9 mouse cellular contexts compared by ENCODE assay signal in genomic region chr4:45549514-45549913, GRCm38 (mm10). TPM values are rescaled to one million over a fixed set of nuclear protein-coding genes. Genes with fewer than 3 reads are reported as not detected.
DNase-seq lines count a peak whose midpoint lies in the region; ATAC-seq and TF ChIP-seq lines count a peak whose summit lies in the region.
"Had no signal": no experiment of that assay in that cellular context is flagged by ENCODE, and none has a peak within 500 bp of the region (broad histone marks: within the 10 kb centered on the region; RNA-seq: fewer than 3 reads in every experiment).

No protein-coding gene starts in this region.

- no peak overlapping the region for H3K4me2 ChIP-seq in midbrain, postnatal 0 days (ENCODE audit: low read depth, low read length, poor library complexity, severe bottlenecking)
- no peak overlapping the region for H3K4me2 ChIP-seq in midbrain, embryonic 15.5 days
- H3K4me2 ChIP-seq: heart, embryonic 13.5 days had no signal

- H3K9me3 ChIP-seq in midbrain, postnatal 0 days (ENCODE audit: low read length): no peaks in the 10 kb centered on the region
- H3K9me3 ChIP-seq in midbrain, embryonic 15.5 days: no peaks in the 10 kb centered on the region
- H3K9me3 ChIP-seq: heart, embryonic 13.5 days had no signal

- peak; percentile 33 to 50 for DNase-seq in cerebellum, postnatal 14 days
- no peak for DNase-seq in cerebellum, adult 9-11 months
- no peak for DNase-seq in midbrain, postnatal 0 days (ENCODE audit: low spot score)
- peak; percentile 54 for DNase-seq in embryo, embryonic 11 days
- DNase-seq in lung, postnatal 36 days: peak; percentile 63
- DNase-seq in layer of hippocampus, adult 9-10 months (ENCODE audit: low spot score): no peak
- DNase-seq in Muller cell, postnatal 12 days (ENCODE audit: inconsistent ontology term): no peak

- TF ChIP-seq CTCF in midbrain, postnatal 0 days (IDR thresholded peaks at IDR 0.05): peak; percentile 58

- no peak overlapping the region for H3K27ac ChIP-seq in midbrain, postnatal 0 days (ENCODE audit: low read depth, low read length)
- H3K27ac ChIP-seq in midbrain, embryonic 15.5 days: no peak overlapping the region
- H3K27ac ChIP-seq: heart, embryonic 13.5 days had no signal

- H3K9ac ChIP-seq in midbrain, postnatal 0 days (replicated peaks; ENCODE audit: low read length, poor library complexity, severe bottlenecking): no peak overlapping the region
- H3K9ac ChIP-seq in midbrain, embryonic 15.5 days: no peak overlapping the region
- H3K9ac ChIP-seq: heart, embryonic 13.5 days had no signal

- H3K27me3 ChIP-seq in midbrain, postnatal 0 days (ENCODE audit: insufficient read depth, low read length): no peaks in the 10 kb centered on the region
- H3K27me3 ChIP-seq in midbrain, embryonic 15.5 days (replicated peaks): no peaks in the 10 kb centered on the region
- H3K27me3 ChIP-seq: heart, embryonic 13.5 days had no signal

- no peak overlapping the region for H3K4me3 ChIP-seq in midbrain, postnatal 0 days (ENCODE audit: low read depth, low read length)
- H3K4me3 ChIP-seq in midbrain, embryonic 15.5 days: no peak overlapping the region
- H3K4me3 ChIP-seq: heart, embryonic 13.5 days had no signal

- no peak for ATAC-seq in midbrain, postnatal 0 days (ENCODE audit: low FRiP score)
- ATAC-seq in midbrain, embryonic 15.5 days (replicated peaks): no peak

- H3K4me1 ChIP-seq in midbrain, postnatal 0 days (ENCODE audit: insufficient read depth, low read length): no peaks in the 10 kb centered on the region
- no peaks in the 10 kb centered on the region for H3K4me1 ChIP-seq in midbrain, embryonic 15.5 days

- H3K36me3 ChIP-seq in midbrain, postnatal 0 days (ENCODE audit: insufficient read depth, low read length): no peaks in the 10 kb centered on the region
- H3K36me3 ChIP-seq in midbrain, embryonic 15.5 days (replicated peaks): no peaks in the 10 kb centered on the region
- H3K36me3 ChIP-seq: heart, embryonic 13.5 days had no signal

- 67% methylated on average over 5 of the region's 5 CpGs for WGBS in midbrain, postnatal 0 days
- 77% methylated on average over 5 of the region's 5 CpGs for WGBS in midbrain, embryonic 15.5 days

RNA-seq across cellular contexts. Expression of gene Shb, which starts 17.2 kb away (rescaled TPM):
- total RNA-seq in midbrain, postnatal 0 days (2014; rRNA removed): 18.1 and 21.9 TPM in 2 replicates
- polyA plus RNA-seq in midbrain, postnatal 0 days (2015; fragmentation: Nextera tagmentation; extraction: Ambion mirVana): 5.2 and 5.8 TPM in 2 replicates
- 6.3 and 6.7 TPM in 2 replicates for polyA plus RNA-seq in midbrain, embryonic 15.5 days (2015; fragmentation: Nextera tagmentation; extraction: Ambion mirVana)

Comparison
In these comparisons a context has a peak if more than half of its experiments do, and no peak if none do; other contexts are left out.
1. DNase-seq: peak in cerebellum, postnatal 14 days (2 of 2), embryo, embryonic 11 days (single experiment) and lung, postnatal 36 days (single experiment); none in cerebellum, adult 9-11 months (single experiment), midbrain, postnatal 0 days (single experiment), layer of hippocampus, adult 9-10 months (single experiment) and Muller cell, postnatal 12 days (single experiment).